Mouse (Mus musculus) right cerebral cortex, postnatal 25 days (tissue): ENCODE measurements at regions not wholly inside any gene's neighbourhood (a gene's known extent, or its start where the extent isn't known, plus 50 kb on each side); places are given as distances from the start of the nearest gene placed in this dataset.

Experiments used
- DNase-seq: peaks from one replicate; pipeline ENCODE4 v3.0.0; 2022

DNA sequence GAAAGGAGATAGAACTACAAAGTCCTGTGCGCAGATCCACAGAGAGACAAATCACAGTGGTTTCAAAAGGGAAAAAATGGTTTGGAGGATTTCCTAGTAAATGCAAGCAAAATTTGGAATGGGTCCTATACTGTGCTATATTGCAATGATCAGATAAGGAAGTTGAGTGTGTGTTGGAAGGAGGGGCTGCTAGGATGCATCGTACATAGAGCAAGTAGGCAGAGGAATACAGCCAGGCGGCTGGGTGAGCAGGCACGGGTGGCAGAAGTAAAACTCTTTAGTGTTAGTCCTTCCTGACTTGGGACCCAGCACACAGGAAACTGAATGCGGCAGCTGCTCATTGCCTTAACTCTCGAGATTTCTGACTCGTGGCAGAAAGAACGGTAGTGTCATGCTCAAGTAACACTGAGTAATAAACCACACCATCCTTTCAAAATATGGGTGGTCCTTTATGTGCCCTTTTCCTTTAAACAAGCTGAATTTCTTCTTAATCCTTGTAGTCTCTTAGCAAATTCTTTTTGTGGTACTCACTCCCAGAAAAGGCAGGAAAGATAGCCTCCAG, 87.0 kb upstream of the Itprid2 start:
- no peak for DNase-seq

DNA sequence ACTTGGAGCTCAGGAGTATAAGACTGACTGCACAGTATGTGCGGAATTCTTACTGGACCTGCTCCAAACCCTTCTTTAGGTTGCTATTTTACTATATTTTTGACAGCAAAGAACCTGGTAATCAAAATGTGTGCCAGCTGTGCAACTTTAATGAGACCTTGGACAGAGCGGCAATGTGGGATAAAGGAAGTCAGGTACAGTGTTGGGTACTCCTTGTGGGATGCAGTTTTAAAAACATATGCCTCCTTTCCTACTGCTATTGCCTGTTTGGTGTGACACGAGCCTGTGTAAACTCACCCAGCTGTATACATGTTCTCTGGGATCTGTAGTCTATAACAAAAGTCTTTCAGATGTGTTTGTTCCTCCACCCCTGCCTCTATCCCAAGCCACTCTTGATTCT, 85.4 kb upstream of the Itprid2 start:
- DNase-seq, result no peak

DNA sequence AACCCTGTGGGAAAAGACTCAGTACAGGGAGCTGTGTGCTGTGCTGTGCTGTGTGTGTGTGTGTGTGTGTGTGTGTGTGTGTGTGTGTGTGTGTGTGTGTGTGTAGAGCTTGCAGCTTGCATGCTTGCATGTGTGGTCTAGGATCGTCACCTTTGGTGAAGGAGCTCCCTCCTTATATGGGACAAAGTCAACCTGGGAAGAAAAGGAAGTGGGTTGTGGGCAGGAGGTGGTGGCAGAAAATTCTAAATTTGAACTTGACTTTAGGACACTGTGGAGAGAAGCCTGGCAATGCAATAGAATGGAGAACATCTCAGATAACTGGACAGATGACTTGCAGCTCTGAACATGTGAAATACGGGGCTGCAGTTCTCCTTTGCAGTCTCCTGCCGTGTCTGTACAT, 84.7 kb upstream of the Itprid2 start:
- no peak for DNase-seq

DNA sequence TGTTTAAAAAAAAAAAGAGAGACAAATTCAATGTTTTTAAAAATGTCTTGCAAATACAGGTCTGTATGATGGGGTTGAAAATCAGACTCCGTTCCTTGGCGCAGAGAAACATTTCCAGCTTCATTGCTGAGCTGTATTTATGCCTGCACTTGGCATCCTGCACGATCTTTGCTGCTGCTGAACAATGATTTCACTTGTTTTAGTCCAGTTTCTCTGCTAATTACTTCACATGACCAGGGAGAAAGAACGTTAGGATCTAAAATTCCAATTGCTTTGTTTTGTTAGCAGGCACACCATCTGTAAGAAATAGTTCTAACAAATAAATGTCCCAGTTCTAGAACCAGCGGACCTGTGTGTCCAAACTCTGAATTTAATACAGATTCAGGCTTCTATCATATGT, 82.7 kb upstream of the Itprid2 start:
- no peak for DNase-seq

DNA sequence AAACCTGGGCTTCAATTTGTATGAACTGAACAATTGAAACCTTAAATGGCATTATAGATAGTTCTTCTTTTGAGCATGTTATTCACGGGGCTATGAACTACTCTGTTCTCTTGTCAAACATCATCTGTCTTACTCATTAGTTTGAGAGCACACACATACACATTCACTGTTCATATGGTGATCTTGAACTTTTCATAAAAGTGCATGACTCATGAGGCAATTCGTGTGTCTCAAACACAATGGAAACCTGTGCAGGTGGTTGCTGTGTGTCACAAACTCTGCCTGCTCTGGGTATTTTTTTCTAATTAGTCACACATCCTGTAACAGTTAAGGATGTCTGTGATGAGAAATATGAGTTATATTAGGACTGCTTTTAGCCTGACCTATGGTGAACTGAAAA, 79.8 kb upstream of the Itprid2 start:
- no peak for DNase-seq

DNA sequence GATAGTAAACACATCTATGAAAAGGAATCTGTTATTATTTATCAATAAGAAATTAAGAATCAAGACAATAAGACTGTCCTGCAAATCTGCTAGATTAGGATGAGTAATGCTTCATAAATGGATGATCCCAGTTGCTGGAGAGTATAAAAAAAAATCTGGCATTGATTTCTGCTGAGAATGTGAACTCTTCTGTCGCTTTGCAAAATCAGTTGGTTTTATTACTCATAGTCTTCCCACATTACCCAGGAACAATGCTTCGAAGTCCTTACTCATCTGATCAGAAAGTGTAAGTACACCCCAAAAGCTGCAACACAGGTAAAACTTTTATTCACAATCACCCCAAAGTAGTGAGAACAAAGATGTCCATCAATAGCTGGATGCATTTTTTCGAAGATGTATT, 77.8 kb upstream of the Itprid2 start:
- DNase-seq, result no peak

DNA sequence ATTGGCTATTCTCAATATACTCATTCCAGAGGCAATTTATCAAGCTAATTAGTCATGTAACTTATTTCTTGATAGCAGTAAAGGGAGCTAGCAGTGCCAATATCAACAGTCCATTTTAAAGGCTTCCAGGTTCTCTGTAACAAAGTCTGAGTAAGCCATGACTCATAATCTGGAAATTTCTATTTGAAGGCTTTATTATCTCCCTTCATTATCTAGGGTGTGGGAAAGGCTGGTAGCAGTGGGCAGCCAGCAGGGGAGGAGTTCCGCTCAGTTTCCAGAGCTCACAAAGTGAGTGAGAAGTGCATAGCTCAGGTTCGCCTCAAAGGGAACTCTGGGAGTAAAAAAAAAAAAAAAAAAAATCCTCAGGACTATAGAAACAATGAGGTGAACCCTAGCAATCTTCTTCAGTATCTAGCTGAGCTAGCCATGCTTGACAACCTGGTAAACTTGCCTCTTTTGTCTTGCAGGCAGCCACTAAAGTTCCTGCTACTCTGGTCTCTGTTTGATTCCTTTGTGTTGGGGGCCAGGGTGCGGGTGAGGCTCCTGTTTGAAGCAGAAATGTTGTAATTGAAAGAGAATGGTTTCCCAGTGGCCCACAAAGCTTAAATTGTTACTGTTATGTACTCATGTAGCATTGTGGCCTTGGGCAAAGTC, 68.7 kb upstream of the Itprid2 start:
- no peak for DNase-seq

DNA sequence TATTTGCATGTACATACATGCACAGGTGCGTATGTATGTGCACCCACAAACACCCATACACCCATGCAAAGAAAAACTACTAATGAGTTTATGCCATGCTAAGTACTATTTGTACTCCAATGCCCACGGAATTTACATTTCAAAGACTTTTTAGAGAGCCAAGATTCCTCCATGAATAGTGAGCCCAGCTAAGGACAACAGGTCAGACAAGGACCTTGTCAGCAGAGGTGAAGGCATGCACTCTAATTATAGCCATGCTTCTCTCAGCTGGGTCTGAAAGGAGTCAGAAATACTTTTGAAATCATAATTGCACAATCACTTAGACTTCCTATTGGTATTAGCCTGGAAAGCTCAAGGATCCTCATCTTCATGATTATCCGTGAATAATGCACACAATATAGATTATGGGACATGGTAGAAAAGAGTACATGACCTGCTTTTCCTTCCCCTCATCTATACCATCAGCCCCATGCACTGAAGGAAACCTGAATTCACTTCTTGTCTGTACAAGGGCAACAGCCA, 67.7 kb upstream of the Itprid2 start:
- DNase-seq, result no peak

DNA sequence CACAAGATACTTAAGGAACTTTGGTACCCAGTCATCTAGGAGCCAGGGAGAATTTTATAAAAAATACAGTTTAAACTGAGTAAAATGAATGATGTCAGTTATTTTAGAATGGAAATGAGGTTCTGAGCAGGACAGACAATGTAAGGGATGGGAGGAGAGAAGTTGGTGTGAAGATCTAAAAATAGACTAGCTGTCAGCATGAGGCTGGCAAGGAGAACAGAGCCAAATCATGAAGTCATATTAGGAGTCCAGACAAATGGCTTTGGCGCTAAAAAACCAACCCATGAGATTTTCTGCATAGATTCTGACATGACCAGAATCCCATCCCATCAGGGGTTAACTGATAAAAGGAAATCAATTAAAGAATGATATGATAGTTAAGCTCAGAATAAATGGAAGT, 65.5 kb upstream of the Itprid2 start:
- no peak for DNase-seq

DNA sequence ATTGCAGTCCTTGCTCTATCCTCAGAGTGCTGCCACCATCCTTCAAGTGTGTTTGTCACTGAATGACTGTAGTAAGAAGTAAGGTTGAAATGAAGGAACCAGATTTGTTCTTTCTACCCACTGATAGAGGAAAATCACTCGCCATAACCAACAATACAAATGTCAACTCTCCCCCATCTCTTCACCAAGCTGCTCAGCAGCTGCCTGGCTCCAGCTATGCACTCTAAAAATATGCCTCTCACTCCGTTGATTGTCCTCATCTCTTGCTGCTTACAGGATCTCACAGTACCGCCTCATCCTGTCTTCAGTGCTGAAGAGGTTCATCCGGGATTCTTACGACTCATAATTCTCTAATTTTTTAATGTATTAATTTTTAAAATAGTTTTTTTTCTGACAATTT, 63.2 kb upstream of the Itprid2 start:
- DNase-seq, result no peak

DNA sequence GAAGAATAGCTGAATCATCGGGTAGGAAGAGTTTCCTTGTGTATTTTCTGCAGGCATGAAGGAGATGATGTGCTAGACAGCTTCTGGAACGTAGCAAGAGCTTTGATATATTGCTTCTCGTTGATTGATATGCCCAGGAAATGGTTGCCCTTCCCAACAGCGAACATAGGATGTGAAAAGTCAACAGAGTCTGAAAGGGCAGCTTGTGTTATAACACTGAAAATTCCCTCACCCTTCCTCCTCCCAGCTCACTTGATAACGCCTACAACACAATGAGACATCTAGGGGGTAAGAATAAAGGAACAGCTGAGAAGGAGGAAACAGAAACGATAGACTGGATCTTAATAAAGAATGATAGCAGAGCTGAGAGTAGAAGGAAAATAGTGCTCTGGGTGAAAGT, 60.1 kb upstream of the Itprid2 start:
- no peak for DNase-seq

DNA sequence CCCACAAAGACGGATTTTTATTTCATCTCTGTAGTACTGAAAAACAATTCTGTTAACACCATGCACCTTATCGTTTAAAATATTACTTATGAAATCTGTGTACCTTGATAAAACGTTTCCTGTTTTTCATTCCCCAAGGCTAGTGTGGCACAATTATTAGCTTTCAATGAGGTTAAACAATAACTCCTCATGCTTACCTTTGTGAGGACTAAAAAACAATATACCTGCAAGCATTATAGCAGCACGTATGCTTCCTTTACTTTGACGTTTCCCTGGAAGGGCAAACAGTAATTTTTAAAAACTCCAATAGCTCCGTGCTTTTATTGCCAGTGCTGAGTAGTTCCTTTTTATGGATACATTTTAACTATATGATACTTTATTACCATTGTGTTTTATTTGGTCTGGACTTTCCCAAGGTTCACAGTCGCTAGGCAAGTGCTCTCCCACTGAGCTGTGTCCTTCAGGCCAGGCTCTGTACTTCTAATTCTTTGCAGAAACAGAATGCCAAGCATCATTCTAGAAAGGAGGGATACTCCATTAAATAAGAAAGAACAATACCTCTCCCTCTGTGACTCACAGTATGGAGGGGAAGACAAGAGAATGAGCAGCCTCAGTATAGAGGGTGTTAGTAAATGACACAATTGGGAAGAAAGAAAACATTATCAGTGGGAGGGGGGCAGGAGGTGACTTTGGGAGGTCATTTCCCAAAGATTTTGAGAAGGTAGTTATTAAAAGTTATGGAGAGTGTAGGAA, 50.0 kb upstream of the Itprid2 start:
- DNase-seq, result no peak
